Mouse (Mus musculus): ENCODE measurements at regions not wholly inside any gene's neighbourhood (a gene's known extent, or its start where the extent isn't known, plus 50 kb on each side); places are given as distances from the start of the nearest gene placed in this dataset.

GRCm38 (mm10) chr1:185757376-185757775 lies 302.7 kb downstream of the Slc30a10 start:
- ATAC-seq (ENCODE audit: low read depth), result no peak
- no peak overlapping the region for H3K4me3 ChIP-seq (ENCODE audit: low read length)
- WGBS, result 77% methylated on average over 2 of the region's 2 CpGs
- no peaks in the 10 kb centered on the region for H3K9me3 ChIP-seq (ENCODE audit: control insufficient read depth, low read length)
- H3K4me2 ChIP-seq (ENCODE audit: low read depth, low read length), result no peak overlapping the region
- no peak overlapping the region for H3K9ac ChIP-seq (ENCODE audit: low read length)
- no peaks in the 10 kb centered on the region for H3K36me3 ChIP-seq (ENCODE audit: control insufficient read depth, insufficient read depth, low read length)
- H3K4me1 ChIP-seq (replicated peaks; ENCODE audit: control insufficient read depth, insufficient read depth, low read length), result no peaks in the 10 kb centered on the region
- no peaks in the 10 kb centered on the region for H3K27me3 ChIP-seq (ENCODE audit: control insufficient read depth, insufficient read depth, low read depth, low read length)
- H3K27ac ChIP-seq (ENCODE audit: low read length), result no peak overlapping the region

GRCm38 (mm10) chr1:185774202-185774601 lies 319.6 kb downstream of the Slc30a10 start:
- 35% methylated on average over 3 of the region's 3 CpGs for WGBS
- Histone ChIP-seq H3K4me3 (ENCODE audit: low read length) (no peak overlapping the region), H3K36me3 (ENCODE audit: control insufficient read depth, insufficient read depth, low read length) (no peaks in the 10 kb centered on the region), H3K4me1 (replicated peaks; ENCODE audit: control insufficient read depth, insufficient read depth, low read length) (no peaks in the 10 kb centered on the region), H3K27ac (ENCODE audit: low read length) (no peak overlapping the region), H3K4me2 (ENCODE audit: low read depth, low read length) (no peak overlapping the region), H3K9ac (ENCODE audit: low read length) (no peak overlapping the region), H3K27me3 (ENCODE audit: control insufficient read depth, insufficient read depth, low read depth, low read length) (no peaks in the 10 kb centered on the region), H3K9me3 (ENCODE audit: control insufficient read depth, low read length) (no peaks in the 10 kb centered on the region)
- no peak for ATAC-seq (ENCODE audit: low read depth)

GRCm38 (mm10) chr1:185779604-185780003 lies 325.0 kb downstream of the Slc30a10 start:
- H3K27me3 ChIP-seq (ENCODE audit: control insufficient read depth, insufficient read depth, low read depth, low read length), result no peaks in the 10 kb centered on the region
- H3K9me3 ChIP-seq (ENCODE audit: control insufficient read depth, low read length), result no peaks in the 10 kb centered on the region
- H3K4me2 ChIP-seq (ENCODE audit: low read depth, low read length), result no peak overlapping the region
- H3K9ac ChIP-seq (ENCODE audit: low read length), result no peak overlapping the region
- no peaks in the 10 kb centered on the region for H3K36me3 ChIP-seq (ENCODE audit: control insufficient read depth, insufficient read depth, low read length)
- 62% methylated on average over 4 of the region's 4 CpGs for WGBS
- no peaks in the 10 kb centered on the region; the same call in 1 of the 2 replicates for H3K4me1 ChIP-seq (replicated peaks; ENCODE audit: control insufficient read depth, insufficient read depth, low read length)
- no peak overlapping the region for H3K4me3 ChIP-seq (ENCODE audit: low read length)
- ATAC-seq (ENCODE audit: low read depth), result no peak
- no peak overlapping the region for H3K27ac ChIP-seq (ENCODE audit: low read length)

- no peaks in the 10 kb centered on the region for H3K4me1 ChIP-seq (replicated peaks; ENCODE audit: control insufficient read depth, insufficient read depth, low read length)
- no peak overlapping the region for H3K4me3 ChIP-seq (ENCODE audit: low read length)
- no peak overlapping the region for H3K27ac ChIP-seq (ENCODE audit: low read length)
- no peak for ATAC-seq (ENCODE audit: low read depth)
- H3K9ac ChIP-seq (ENCODE audit: low read length), result no peak overlapping the region
- no peak overlapping the region for H3K4me2 ChIP-seq (ENCODE audit: low read depth, low read length)
- no peaks in the 10 kb centered on the region for H3K9me3 ChIP-seq (ENCODE audit: control insufficient read depth, low read length)
- no peaks in the 10 kb centered on the region for H3K27me3 ChIP-seq (ENCODE audit: control insufficient read depth, insufficient read depth, low read depth, low read length)
- H3K36me3 ChIP-seq (ENCODE audit: control insufficient read depth, insufficient read depth, low read length), result no peaks in the 10 kb centered on the region
- WGBS, result 87% methylated on average over 3 of the region's 3 CpGs
These were observed 315.0 kb downstream of the Lyplal1 start for GRCm38 (mm10) chr1:185802156-185802555.

DNA sequence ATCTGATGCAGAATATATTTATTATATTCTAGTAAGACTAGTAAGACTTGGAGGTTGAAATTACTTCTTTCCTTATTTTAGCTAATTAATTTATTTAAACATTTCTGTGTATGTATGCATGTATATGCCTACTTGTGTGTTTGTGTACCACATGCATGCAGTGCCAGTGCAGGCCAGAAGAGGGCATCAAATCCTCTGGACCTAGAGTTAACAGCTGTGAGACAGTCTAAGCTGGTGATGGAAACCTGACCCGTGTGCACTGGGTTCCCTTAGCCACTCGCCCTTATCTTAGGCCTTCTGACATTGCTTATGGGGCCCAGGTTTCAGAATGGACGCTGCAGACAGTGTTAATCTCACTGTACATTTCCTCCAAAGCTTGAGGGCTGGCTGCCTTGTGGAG lies 302.2 kb downstream of the Lyplal1 start:
- no peak overlapping the region for H3K4me2 ChIP-seq (ENCODE audit: low read depth, low read length)
- no peak for ATAC-seq (ENCODE audit: low read depth)
- H3K9ac ChIP-seq (ENCODE audit: low read length), result no peak overlapping the region
- WGBS, result 82% methylated on average over 3 of the region's 3 CpGs
- H3K36me3 ChIP-seq (ENCODE audit: control insufficient read depth, insufficient read depth, low read length), result no peaks in the 10 kb centered on the region
- H3K27ac ChIP-seq (ENCODE audit: low read length), result no peak overlapping the region
- no peaks in the 10 kb centered on the region for H3K9me3 ChIP-seq (ENCODE audit: control insufficient read depth, low read length)
- H3K4me3 ChIP-seq (ENCODE audit: low read length), result no peak overlapping the region
- no peaks in the 10 kb centered on the region for H3K27me3 ChIP-seq (ENCODE audit: control insufficient read depth, insufficient read depth, low read depth, low read length)
- peaks cover 3% of the 10 kb centered on the region; the same call in 1 of the 2 replicates for H3K4me1 ChIP-seq (replicated peaks; ENCODE audit: control insufficient read depth, insufficient read depth, low read length)

GRCm38 (mm10) chr1:185819044-185819443 lies 298.1 kb downstream of the Lyplal1 start:
- no peak for ATAC-seq (ENCODE audit: low read depth)
- 34% methylated on average over 5 of the region's 5 CpGs for WGBS
- Histone ChIP-seq H3K9me3 (ENCODE audit: control insufficient read depth, low read length) (no peaks in the 10 kb centered on the region), H3K4me2 (ENCODE audit: low read depth, low read length) (no peak overlapping the region), H3K27me3 (ENCODE audit: control insufficient read depth, insufficient read depth, low read depth, low read length) (no peaks in the 10 kb centered on the region), H3K36me3 (ENCODE audit: control insufficient read depth, insufficient read depth, low read length) (no peaks in the 10 kb centered on the region), H3K4me3 (ENCODE audit: low read length) (no peak overlapping the region), H3K27ac (ENCODE audit: low read length) (no peak overlapping the region), H3K9ac (ENCODE audit: low read length) (no peak overlapping the region), H3K4me1 (replicated peaks; ENCODE audit: control insufficient read depth, insufficient read depth, low read length) (peaks cover 3% of the 10 kb centered on the region; the same call in 1 of the 2 replicates)

DNA sequence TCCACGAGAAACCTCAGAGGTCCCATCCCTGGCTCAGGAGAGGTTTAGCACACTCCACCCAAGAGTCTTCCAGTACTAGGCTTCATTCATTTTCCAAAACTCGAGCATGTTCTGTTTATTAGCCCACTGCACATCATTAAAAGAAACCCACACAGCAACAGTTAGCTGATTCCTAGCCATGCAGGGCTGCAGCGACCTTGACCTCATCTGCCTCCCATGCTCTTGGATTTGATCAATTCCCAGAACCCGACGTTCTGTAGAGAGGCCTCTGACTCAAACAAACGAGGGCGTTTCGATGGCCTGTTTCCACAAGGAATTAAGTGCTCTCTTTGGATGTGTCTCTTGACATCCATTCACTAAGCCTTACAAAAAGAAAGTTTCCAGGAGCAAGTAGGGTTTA lies 294.9 kb downstream of the Lyplal1 start:
- ATAC-seq (ENCODE audit: low read depth), result no peak
- H3K9ac ChIP-seq (ENCODE audit: low read length), result no peak overlapping the region
- H3K36me3 ChIP-seq (ENCODE audit: control insufficient read depth, insufficient read depth, low read length), result no peaks in the 10 kb centered on the region
- no peak overlapping the region for H3K27ac ChIP-seq (ENCODE audit: low read length)
- H3K4me1 ChIP-seq (replicated peaks; ENCODE audit: control insufficient read depth, insufficient read depth, low read length), result peaks cover 3% of the 10 kb centered on the region; the same call in 1 of the 2 replicates
- no peak overlapping the region for H3K4me2 ChIP-seq (ENCODE audit: low read depth, low read length)
- no peaks in the 10 kb centered on the region for H3K9me3 ChIP-seq (ENCODE audit: control insufficient read depth, low read length)
- H3K27me3 ChIP-seq (ENCODE audit: control insufficient read depth, insufficient read depth, low read depth, low read length), result no peaks in the 10 kb centered on the region
- 52% methylated on average over 8 of the region's 8 CpGs for WGBS
- H3K4me3 ChIP-seq (ENCODE audit: low read length), result no peak overlapping the region

DNA sequence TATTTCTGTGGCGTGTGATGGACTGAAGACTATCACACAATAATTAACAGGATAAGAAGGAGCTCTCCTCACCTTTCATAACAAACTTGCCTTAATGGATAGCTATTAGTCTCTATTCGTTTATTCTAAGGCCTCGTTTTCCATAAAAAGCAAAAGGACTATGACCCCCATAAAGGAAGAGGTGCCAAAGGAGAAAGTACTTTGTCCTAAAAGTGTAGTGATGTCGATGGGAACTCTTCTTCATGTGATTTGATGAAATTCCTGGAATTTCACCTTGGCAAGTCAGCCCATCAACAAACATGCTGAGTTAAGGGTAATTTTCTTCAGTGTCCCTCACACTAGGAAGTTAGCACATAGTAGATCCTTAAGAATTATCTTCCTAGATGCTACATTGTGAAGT lies 293.9 kb downstream of the Lyplal1 start:
- no peak overlapping the region for H3K27ac ChIP-seq (ENCODE audit: low read length)
- no peaks in the 10 kb centered on the region for H3K36me3 ChIP-seq (ENCODE audit: control insufficient read depth, insufficient read depth, low read length)
- H3K9me3 ChIP-seq (ENCODE audit: control insufficient read depth, low read length), result no peaks in the 10 kb centered on the region
- H3K27me3 ChIP-seq (ENCODE audit: control insufficient read depth, insufficient read depth, low read depth, low read length), result no peaks in the 10 kb centered on the region
- no peak overlapping the region for H3K4me3 ChIP-seq (ENCODE audit: low read length)
- no peak overlapping the region for H3K4me2 ChIP-seq (ENCODE audit: low read depth, low read length)
- no peak for ATAC-seq (ENCODE audit: low read depth)
- no peaks in the 10 kb centered on the region for H3K4me1 ChIP-seq (replicated peaks; ENCODE audit: control insufficient read depth, insufficient read depth, low read length)
- H3K9ac ChIP-seq (ENCODE audit: low read length), result no peak overlapping the region
- 63% methylated on average over 4 of the region's 4 CpGs for WGBS

GRCm38 (mm10) chr1:185823956-185824355 lies 293.2 kb downstream of the Lyplal1 start:
- H3K4me1 ChIP-seq (replicated peaks; ENCODE audit: control insufficient read depth, insufficient read depth, low read length), result no peaks in the 10 kb centered on the region
- no peak overlapping the region for H3K4me3 ChIP-seq (ENCODE audit: low read length)
- no peaks in the 10 kb centered on the region for H3K27me3 ChIP-seq (ENCODE audit: control insufficient read depth, insufficient read depth, low read depth, low read length)
- H3K27ac ChIP-seq (ENCODE audit: low read length), result no peak overlapping the region
- no peaks in the 10 kb centered on the region for H3K9me3 ChIP-seq (ENCODE audit: control insufficient read depth, low read length)
- no peak for ATAC-seq (ENCODE audit: low read depth)
- H3K36me3 ChIP-seq (ENCODE audit: control insufficient read depth, insufficient read depth, low read length), result no peaks in the 10 kb centered on the region
- H3K4me2 ChIP-seq (ENCODE audit: low read depth, low read length), result no peak overlapping the region
- no peak overlapping the region for H3K9ac ChIP-seq (ENCODE audit: low read length)
- WGBS, result 32% methylated on average over 5 of the region's 5 CpGs

DNA sequence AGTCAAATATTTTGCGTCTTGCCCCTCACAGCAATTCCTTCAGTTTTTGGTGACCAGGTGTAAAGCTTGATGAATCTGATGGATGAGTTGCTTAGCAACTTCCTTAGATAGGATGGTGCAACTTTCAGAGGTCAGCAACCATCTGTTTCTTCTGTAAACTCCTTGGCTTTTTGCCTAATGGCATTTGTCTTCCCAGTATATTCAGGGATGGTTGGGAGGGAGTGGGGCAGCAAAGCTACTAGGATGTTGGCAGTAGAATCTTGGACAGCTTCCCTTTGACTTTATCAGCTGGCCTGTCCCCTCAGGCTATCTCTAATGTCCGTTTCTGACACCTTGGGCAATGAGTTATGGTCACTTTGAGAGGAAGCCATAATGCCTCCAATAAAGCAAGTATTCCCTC lies 289.1 kb downstream of the Lyplal1 start:
- ATAC-seq (ENCODE audit: low read depth), result no peak
- Histone ChIP-seq H3K27me3 (ENCODE audit: control insufficient read depth, insufficient read depth, low read depth, low read length) (no peaks in the 10 kb centered on the region), H3K4me2 (ENCODE audit: low read depth, low read length) (no peak overlapping the region), H3K9ac (ENCODE audit: low read length) (no peak overlapping the region), H3K4me3 (ENCODE audit: low read length) (no peak overlapping the region), H3K9me3 (ENCODE audit: control insufficient read depth, low read length) (no peaks in the 10 kb centered on the region), H3K36me3 (ENCODE audit: control insufficient read depth, insufficient read depth, low read length) (no peaks in the 10 kb centered on the region), H3K27ac (ENCODE audit: low read length) (no peak overlapping the region), H3K4me1 (replicated peaks; ENCODE audit: control insufficient read depth, insufficient read depth, low read length) (no peaks in the 10 kb centered on the region)
- 33% methylated on average over 2 of the region's 2 CpGs for WGBS
